Mouse (Mus musculus): ENCODE measurements around the gene Stat4. TPM values are rescaled to one million over a fixed set of nuclear protein-coding genes. Genes with fewer than 3 reads are reported as not detected.

The Stat4 gene
- under 1 TPM; 0.46 to 0.67 TPM for total RNA-seq (2021)

DNA sequence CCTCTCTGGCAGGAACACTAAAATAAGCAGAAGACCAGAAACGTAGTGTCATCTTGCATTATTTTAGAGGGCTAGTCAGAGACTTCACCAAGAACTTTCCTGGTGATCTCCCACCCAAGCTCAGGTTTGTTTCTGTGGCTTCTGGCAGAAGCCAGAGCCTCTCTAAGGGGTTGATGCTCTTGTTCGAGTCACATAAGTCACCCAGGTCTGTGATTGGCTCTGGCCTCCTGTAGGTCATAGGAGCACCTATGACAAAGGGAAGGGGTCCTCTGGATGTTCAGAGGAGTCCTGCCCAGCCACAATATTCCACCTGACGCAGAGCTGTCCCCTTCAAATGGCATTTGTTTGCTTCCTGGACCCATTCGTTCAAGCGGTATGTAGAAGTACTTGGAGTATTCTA is at the start of gene Stat4:
Gene Stat4 (plus strand): TSS at position 301 of the 400 bp plus-strand sequence.
- DNase-seq, result no peak

DNA sequence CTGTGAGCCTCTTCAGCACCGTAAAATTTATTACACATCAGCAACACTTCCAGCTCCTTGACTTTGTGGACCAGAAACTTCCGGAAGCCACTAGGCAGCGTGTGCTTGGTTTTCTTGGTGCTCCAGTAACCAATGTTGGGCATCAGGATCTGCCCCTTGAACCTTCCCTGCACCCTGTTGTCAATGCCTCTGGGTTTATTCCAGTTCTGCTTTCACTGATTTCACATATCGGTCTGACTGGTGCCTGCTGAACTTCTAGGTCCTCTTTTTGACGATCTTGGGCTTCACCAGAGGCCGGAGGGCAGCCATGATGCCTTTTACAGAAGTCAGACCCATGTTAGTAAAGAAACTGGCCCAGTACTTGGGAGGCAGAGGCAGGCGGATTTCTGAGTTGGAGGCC is 48.6 kb upstream of the Stat4 start:
- DNase-seq, result no peak

DNA sequence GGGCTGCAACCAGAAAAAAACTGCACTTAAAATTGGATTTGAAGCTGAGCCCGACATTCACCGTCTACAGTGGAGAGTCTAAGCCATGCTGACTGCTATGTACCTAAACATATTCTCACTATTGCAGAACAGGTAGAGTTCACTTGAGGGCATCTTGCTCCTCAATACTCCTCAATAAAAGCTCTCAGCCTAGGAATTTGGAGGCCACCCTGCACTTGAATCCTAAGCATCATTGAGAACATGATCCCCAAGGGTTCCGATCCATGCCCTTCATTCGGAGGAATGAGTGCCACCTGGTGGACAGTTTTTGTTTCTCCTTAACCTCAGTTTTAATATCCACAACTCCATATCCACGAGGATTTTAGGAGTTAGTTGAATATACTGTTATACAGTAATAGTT is 42.2 kb upstream of the Stat4 start:
- DNase-seq, result peak; percentile 11 to 24

GRCm38 (mm10) chr1:51947116-51947515 is 39.8 kb upstream of the Stat4 start:
- DNase-seq, result no peak

- DNase-seq, result no peak
Measured at GRCm38 (mm10) chr1:51964647-51965046, 22.3 kb upstream of the Stat4 start.

- DNase-seq, result no peak
Measured at GRCm38 (mm10) chr1:51968994-51969393, 18.0 kb upstream of the Stat4 start.

DNA sequence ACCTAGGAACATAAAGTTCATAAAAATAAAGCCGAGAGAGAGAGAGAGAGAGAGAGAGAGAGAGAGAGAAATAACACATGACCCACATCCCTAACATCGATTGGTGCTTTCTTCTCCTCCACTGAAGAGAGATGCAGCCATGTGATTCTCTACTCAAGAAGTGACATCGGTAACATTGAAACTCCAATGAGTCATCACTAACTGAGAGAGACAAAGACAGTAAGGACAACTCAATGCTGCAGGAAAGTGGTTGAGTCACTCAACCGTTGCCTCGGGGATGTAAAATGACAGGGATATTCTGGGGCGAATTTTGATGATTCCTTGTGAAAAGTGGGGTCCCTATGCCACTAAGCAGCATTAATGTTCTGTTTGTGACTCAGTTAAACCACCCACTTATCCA is 16.8 kb upstream of the Stat4 start:
- DNase-seq, result no peak

GRCm38 (mm10) chr1:51975589-51975988 is 11.4 kb upstream of the Stat4 start:
- DNase-seq, result no peak

- no peak for DNase-seq
Measured at GRCm38 (mm10) chr1:51979048-51979447, 7.9 kb upstream of the Stat4 start.

DNA sequence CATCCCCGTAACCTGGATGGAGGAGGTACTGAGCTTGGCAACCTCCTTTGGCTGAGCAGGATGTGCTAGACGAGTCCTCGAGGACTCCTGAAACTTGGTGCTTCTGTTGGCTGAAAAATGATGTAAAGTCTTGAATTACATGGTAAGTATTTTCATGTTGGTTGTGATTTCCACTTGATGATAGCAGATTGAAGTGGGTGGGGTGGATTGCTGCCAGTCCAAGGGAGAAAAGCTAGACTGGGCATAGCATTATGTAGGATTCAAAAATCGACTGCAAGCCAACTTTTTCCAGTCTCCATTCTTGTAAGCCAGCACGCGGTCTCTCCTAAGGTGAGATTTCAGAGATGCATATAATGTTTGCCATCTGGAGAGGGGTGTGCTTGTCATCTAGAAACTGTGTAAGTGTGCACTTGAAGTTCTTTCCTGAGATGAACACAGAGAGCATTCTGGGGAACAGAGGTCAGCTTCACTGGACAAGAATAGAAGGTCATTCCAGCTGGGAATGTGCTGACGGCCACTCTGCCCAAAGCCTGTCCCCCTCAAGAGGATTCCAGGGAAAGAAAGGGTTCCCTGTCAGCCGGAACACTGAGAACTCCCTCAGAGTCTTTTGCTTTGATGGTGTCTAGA is 5.1 kb downstream of the Stat4 start:
- DNase-seq, result peak; percentile 14 to 27

GRCm38 (mm10) chr1:51996056-51996455 is 9.1 kb downstream of the Stat4 start:
- no peak for DNase-seq

DNA sequence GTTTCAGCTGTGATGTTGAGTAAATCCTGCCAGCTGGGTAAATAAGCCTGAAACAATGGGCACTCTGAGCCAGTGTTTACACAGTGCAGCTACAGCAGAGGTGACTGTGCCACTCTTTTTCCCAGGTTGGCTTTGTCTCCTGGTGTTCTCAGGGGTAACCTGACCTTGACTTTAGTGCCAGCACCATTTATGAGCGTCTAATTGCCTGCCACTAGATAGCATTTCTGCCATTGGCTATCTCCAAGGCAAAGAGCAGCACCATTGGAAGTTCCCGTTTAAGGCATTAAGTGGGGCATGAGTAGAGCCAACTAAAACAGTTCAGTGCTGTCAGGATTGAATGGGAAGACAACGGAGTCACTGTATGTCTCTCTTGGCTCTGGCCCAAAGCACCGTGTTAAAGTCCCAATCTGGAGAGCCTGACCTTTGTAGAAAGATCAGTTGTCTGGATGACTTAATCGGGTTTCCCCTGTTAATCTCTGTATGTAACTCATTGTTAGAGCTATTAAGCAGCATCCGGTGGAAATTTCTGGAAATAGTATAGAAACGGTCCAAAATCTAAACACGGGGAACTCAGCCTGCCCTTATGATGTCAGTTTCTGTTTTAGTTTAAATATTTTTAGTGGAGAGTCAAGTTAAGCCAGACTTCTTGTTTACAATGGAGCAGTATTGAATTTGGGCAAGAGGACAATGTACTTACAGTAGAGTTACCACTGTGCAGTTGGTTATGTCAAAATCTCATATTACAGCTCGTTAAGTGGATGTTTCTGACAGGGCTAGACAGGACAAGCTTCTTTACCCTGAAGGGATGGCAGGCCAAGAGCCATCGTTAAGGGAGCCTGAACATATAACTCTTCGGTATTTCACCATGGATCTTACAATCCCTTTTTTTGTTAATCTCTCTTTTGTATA is 10.1 kb downstream of the Stat4 start:
- no peak for DNase-seq

DNA sequence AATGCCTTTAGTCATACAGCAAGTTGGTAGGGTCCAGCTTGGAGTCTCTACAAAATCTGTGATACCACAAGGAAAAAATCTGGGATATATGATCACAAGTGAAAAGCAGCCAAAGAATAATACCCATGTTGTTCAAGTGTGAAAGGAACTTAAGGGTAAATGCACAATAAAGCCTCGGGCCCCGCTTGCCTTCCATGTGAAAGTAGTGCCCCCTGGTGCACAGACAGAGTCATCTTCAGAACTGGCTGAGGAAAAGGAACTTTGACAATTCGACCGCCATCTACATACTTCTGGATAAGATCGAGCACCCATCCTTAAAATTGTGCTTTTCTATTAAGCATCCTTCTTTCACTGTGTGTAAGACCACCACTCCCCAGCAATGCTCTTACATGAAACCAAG is 11.6 kb downstream of the Stat4 start:
- DNase-seq, result peak; percentile 35 to 36

- DNase-seq, result peak; percentile 65 to 73
Measured at GRCm38 (mm10) chr1:52004096-52004495, 17.1 kb downstream of the Stat4 start.

DNA sequence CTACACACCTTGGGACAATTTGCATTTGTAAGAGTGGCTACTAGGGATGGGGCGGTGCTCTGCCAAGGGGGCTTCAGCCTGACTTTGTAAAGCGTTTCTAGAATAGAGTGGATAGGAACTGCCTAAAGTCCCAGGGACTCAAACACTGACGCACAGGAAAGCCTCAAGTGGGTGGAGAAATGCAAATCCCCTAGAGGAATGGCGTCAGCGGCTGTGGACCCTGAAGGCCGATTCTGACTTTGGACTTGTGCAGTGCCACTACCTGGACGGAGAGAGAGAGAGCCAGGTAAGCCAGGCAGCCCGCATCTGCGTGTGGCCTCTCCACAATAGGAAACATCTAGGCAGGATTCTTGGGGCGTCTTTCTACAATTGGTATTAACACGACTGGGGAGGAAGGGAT is 21.5 kb downstream of the Stat4 start:
- no peak for DNase-seq

DNA sequence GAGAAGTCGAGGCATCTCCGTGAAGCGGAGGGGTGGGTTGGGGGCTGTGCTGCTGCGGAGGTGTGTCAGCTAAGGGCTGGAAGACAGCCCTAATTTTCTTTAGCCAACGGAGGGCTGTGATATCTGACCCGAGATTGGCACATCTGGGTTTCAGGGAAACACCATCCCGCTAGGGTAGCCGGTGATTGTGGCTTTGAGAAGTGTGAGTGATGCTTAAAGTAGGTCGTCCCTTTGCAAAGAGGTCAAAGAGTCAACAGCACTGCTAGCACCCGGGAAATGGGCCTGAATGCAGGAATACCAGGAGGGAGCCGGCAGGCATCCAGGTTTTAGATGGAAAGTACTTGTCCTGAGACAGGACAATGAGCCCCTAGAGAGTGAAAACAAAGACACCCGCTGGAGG is 22.0 kb downstream of the Stat4 start:
- no peak for DNase-seq

DNA sequence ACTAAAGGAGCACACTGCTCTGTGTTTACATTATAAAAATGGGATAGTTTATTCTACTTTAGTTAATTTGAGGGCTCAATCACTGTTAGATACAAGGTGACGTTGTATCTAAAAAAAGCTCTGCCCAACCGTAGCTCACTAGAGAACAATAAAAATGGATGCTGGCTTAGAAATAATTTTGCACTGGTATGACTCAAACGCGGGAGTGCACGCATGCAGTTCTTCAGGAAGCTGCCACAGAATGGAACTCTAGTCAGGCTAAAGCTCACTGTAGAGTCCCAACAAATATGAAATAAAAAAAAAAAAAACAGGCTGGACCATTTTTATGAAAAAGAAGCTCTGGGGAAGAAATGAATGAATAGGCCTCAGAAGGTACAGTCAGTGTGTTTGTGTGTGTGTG is 23.8 kb downstream of the Stat4 start:
- no peak for DNase-seq

- DNase-seq, result no peak
Measured at GRCm38 (mm10) chr1:52011227-52011626, 24.3 kb downstream of the Stat4 start.

DNA sequence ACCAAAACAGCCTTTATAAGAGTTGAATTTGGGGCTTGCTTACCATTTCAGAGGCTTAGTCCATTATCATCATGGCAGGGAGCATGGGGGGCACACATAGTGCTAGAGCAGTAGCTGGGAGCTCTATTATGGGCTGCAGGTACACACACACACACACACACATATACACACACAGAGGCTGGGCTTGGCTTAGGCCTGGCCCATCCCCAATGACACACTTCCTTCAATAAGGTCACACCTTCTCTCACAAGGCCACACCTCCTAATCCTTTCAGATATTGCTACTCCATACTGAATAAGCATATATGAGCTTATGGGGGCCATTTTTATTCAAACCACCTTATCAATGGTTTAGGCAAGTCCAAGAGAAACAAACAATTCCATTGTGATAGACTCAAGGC is 25.3 kb downstream of the Stat4 start:
- DNase-seq, result no peak

- DNase-seq, result no peak
Measured at GRCm38 (mm10) chr1:52012757-52013156, 25.8 kb downstream of the Stat4 start.

DNA sequence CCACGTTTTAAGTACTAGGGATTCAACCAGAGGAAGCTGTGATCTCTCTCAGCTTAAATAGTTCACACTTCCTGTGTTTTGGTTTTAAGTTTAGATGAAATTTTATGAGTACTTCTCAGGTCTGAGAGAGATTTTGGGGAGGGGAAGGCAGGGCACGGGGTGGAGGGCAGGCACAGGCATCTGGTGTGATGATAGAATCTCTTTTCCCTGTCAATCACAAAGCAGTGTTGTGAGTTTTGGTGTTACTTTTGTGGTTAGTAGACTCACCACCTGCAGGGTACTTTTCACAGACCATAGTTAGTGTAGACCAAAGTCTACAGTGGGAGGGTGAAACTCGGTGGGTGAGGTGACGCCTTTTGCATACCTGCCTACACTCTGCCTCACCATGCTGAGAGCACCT is 32.7 kb downstream of the Stat4 start:
- DNase-seq, result no peak

DNA sequence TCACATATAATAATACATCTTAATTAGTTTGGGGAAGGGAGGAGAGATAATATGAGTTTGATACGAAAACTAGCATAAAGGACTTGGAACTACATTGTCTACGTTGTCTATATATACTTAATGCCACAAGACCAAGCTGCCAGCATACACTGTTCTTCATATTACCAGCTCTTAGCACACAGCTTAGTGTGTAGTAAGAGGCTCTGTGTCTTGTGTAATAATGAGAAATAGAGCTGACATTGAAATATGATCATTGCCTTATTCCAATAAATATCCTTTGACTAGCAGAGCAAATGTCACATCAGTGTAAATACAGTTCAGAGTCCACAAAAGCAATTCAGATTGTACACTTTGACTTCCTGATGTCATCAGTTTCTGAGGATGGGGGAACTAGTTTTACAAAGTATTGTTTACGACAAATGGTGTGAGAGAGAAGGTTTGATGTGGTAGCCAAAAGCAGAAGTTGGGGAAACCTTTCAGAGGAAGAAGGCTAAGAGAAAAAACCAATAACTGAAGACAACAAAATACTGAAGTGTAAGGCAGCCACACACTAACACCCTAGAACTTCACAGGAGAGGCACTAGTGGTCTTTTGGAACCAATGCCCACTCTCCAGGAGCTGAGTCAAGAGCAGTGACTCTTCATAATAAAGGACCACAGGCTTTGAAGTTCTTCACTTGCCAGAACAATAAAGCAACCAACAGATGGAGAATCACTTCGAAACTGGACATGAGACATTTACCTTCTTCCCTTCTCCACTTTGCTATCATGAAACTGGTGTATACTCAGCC is 35.2 kb downstream of the Stat4 start:
- DNase-seq, result no peak

DNA sequence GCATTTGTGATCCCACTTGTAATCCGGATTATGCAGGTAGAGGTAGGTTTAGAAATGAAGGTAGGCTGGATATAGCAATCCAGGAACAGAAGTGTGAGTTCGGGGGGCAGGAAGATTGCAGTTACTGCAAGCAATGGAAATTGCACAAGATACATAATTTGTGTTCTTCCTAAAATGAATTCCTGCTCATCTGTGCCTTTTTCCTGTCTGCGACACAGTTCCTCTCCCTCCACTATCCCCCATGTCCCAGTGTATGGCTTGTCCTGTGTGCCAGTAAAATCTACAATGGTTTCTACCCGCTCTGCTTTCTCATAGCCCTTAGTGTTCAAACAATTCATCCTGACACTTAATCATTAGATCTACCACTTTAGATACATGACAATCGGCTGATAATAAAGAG is 41.7 kb downstream of the Stat4 start:
- no peak for DNase-seq

All from layer of hippocampus, postnatal 36 days (tissue).